Mouse (Mus musculus) G1E (cell line): ENCODE measurements around the gene Arx.

ENCODE experiments used
- CTCF ChIP-seq: IDR thresholded peaks from 2 replicates; pipeline ENCODE4 v1.5.1; 2012; ENCODE audit warnings: low read depth, low read length, inconsistent platforms, mixed read lengths
- GATA1 ChIP-seq: IDR thresholded peaks from 2 replicates; pipeline ENCODE4 v1.6.1; 2012; ENCODE audit warnings: borderline replicate concordance, low read length, inconsistent platforms, mixed read lengths
- GATA2 ChIP-seq: IDR thresholded peaks from 2 replicates; pipeline ENCODE4 v1.6.1; 2012; ENCODE audit warnings: low read depth, low read length, inconsistent platforms, borderline replicate concordance
- POLR2AphosphoS5 ChIP-seq: IDR thresholded peaks from 2 replicates; pipeline ENCODE4 v1.6.1; 2012; ENCODE audit warnings: low read depth, low read length, inconsistent platforms; ENCODE audit not compliant: insufficient replicate concordance
- TAL1 ChIP-seq: conservative IDR thresholded peaks from 2 replicates; pipeline ENCODE4 v1.6.1; 2012; ENCODE audit warnings: low read depth, low read length, inconsistent platforms, mixed read lengths

DNA sequence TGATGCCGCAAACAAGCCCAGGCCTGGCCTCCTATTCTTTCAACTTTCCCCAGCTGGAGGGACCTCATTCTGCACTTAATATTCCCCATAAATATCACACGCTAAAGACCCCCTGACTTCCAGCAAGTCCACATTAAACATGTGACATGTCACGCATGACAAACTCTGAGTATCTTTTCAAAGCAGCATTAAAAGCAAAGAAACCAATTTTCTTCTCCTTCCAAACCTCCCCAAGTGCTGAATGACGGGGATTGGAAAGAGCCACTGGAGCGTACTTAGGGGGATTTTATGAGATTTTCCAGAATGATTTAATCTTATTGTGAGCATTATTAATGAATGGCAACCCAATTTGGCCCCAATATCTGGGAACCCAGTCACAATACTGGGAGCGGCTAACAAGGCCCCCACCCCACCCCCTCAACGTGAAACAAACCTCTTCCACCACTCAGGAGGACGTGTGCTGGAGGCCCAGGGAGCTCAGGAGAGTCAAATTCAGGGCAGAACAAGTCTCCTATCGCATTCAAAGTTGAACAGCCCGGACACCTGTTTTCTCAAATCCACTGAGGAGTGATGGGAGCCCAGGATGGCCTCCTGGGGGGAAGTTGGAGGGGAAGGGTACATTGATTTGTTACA is 14.1 kb downstream of the Arx start:
- no peak for TF ChIP-seq CTCF
- TF ChIP-seq GATA1: no peak
- TF ChIP-seq POLR2AphosphoS5: no peak
- TF ChIP-seq TAL1: no peak
- TF ChIP-seq GATA2: no peak
